Mouse (Mus musculus): ENCODE measurements around the gene Elmsan1. TPM values are rescaled to one million over a fixed set of nuclear protein-coding genes. Genes with fewer than 3 reads are reported as not detected.

The Elmsan1 gene
- total RNA-seq, 2 experiments from 2014 or later = 18.1 to 23.8 TPM

- no peak for DNase-seq
Measured at GRCm38 (mm10) chr12:84148622-84149012, 70.1 kb downstream of the Elmsan1 start.

GRCm38 (mm10) chr12:84147954-84148621 lies 70.6 kb downstream of the Elmsan1 start, which contains the start of gene Pnma1:
Gene Pnma1, minus strand, starts transcription at chr12:84148489.
- peak; percentile 70 to 71 for DNase-seq

- DNase-seq = peak in 1 of 2 experiments; percentile 40
Measured at GRCm38 (mm10) chr12:84142281-84143050, 76.2 kb downstream of the Elmsan1 start.

GRCm38 (mm10) chr12:84141271-84141670 lies 77.4 kb downstream of the Elmsan1 start:
- no peak for DNase-seq

GRCm38 (mm10) chr12:84140135-84140534 lies 78.5 kb downstream of the Elmsan1 start:
- no peak for DNase-seq

- DNase-seq = no peak
Measured at GRCm38 (mm10) chr12:84137131-84137530, 81.5 kb downstream of the Elmsan1 start.

GRCm38 (mm10) chr12:84132265-84132664 lies 86.4 kb downstream of the Elmsan1 start:
- DNase-seq = peak; percentile 29 to 41

GRCm38 (mm10) chr12:84129931-84130330 lies 88.8 kb downstream of the Elmsan1 start:
- no peak for DNase-seq

GRCm38 (mm10) chr12:84128576-84128975 lies 90.1 kb downstream of the Elmsan1 start:
- peak in 1 of 2 experiments; percentile 53 for DNase-seq

GRCm38 (mm10) chr12:84126899-84127298 lies 91.8 kb downstream of the Elmsan1 start:
- no peak for DNase-seq

GRCm38 (mm10) chr12:84125892-84126291 lies 92.8 kb downstream of the Elmsan1 start:
- no peak for DNase-seq

GRCm38 (mm10) chr12:84119584-84119983 lies 99.1 kb downstream of the Elmsan1 start:
- no peak for DNase-seq

- DNase-seq = peak; percentile 94 to 96
Measured at GRCm38 (mm10) chr12:84114153-84114994, 104.3 kb downstream of the Elmsan1 start, which contains the start of gene Dnal1. Gene Dnal1, plus strand, starts transcription at chr12:84114366.

GRCm38 (mm10) chr12:84113676-84114075 lies 105.0 kb downstream of the Elmsan1 start:
- DNase-seq = no peak

GRCm38 (mm10) chr12:84110814-84111213 lies 107.9 kb downstream of the Elmsan1 start:
- no peak for DNase-seq

GRCm38 (mm10) chr12:84109924-84110323 lies 108.8 kb downstream of the Elmsan1 start:
- DNase-seq = no peak

GRCm38 (mm10) chr12:84107692-84108091 lies 111.0 kb downstream of the Elmsan1 start:
- DNase-seq = no peak

- no peak for DNase-seq
Measured at GRCm38 (mm10) chr12:84107012-84107411, 111.7 kb downstream of the Elmsan1 start.

GRCm38 (mm10) chr12:84101493-84101845 lies 117.2 kb downstream of the Elmsan1 start:
- DNase-seq = no peak

- peak; percentile 54 to 56 for DNase-seq
Measured at GRCm38 (mm10) chr12:84100604-84101492, 117.8 kb downstream of the Elmsan1 start, which contains the start of gene Acot6. Gene Acot6, plus strand, starts transcription at chr12:84100654.

- peak in 1 of 2 experiments; percentile 7 for DNase-seq
Measured at GRCm38 (mm10) chr12:84100071-84100470, 118.6 kb downstream of the Elmsan1 start.
